In the genomic region with DNA sequence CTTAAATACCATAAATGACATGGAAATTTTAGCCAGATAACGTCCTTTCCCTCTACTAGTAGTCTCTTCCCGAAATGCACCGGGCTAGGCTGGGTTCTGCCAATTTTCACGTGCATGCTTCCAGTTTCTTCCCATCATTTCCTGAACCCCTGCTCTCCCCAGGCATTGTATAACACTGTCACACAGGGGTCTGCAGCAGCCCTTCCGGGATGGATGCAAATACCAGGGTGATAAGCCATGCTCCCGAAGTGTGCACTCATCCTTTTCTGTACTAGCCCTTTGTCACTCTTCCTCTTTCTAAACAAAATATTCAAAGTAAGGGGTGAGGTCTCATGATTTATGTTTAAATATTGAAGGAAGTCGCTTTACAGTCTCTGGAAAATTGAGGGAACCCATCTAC, we compare ENCODE assay signal across 8 mouse cellular contexts. TPM values are rescaled to one million over a fixed set of nuclear protein-coding genes. Genes with fewer than 3 reads are reported as not detected.
DNase-seq lines count a peak whose midpoint lies in the region; ATAC-seq lines count a peak whose summit lies in the region.

No protein-coding gene starts in this region.

- H3K27me3 ChIP-seq in lung, embryonic 15.5 days, result no peaks in the 10 kb centered on the region; the same call in 1 of the 2 replicates
- H3K27me3 ChIP-seq in embryonic facial prominence, embryonic 15.5 days, result no peaks in the 10 kb centered on the region
- H3K27me3 ChIP-seq in intestine, embryonic 16.5 days (replicated peaks; ENCODE audit: control insufficient read depth, insufficient read depth, low read length), result no peaks in the 10 kb centered on the region
- H3K27me3 ChIP-seq in neural tube, embryonic 15.5 days (replicated peaks), result no peaks in the 10 kb centered on the region

- no peaks in the 10 kb centered on the region for H3K9me3 ChIP-seq in lung, embryonic 15.5 days
- H3K9me3 ChIP-seq in embryonic facial prominence, embryonic 15.5 days (replicated peaks), result no peaks in the 10 kb centered on the region
- H3K9me3 ChIP-seq in intestine, embryonic 16.5 days (ENCODE audit: control insufficient read depth, low read length), result no peaks in the 10 kb centered on the region
- H3K9me3 ChIP-seq in neural tube, embryonic 15.5 days (replicated peaks), result no peaks in the 10 kb centered on the region

- DNase-seq in lung, postnatal 10 days, result no peak
- no peak for DNase-seq in layer of hippocampus, postnatal 36 days
- DNase-seq in thymus, postnatal 0 days (ENCODE audit: low spot score), result no peak
- no peak for DNase-seq in urinary bladder, postnatal 36 days (ENCODE audit: low spot score in 2 of 2)

- ATAC-seq in lung, embryonic 15.5 days (ENCODE audit: borderline replicate concordance, extremely low read depth, low FRiP score, low TSS enrichment), result no peak
- no peak for ATAC-seq in embryonic facial prominence, embryonic 15.5 days (ENCODE audit: insufficient number of reproducible peaks, low FRiP score, low TSS enrichment, low read depth)
- no peak for ATAC-seq in intestine, embryonic 16.5 days
- no peak for ATAC-seq in neural tube, embryonic 15.5 days (ENCODE audit: low FRiP score)

- 45% methylated on average over 7 of the region's 7 CpGs for WGBS in lung, embryonic 15.5 days
- WGBS in embryonic facial prominence, embryonic 15.5 days, result 62% methylated on average over 7 of the region's 7 CpGs
- WGBS in intestine, embryonic 16.5 days, result 56% methylated on average over 7 of the region's 7 CpGs
- 50% methylated on average over 7 of the region's 7 CpGs for WGBS in neural tube, embryonic 15.5 days

- peak overlapping the region; percentile 89 for H3K9ac ChIP-seq in lung, embryonic 15.5 days
- peak overlapping the region; percentile 91; the same call in 1 of the 2 replicates for H3K9ac ChIP-seq in embryonic facial prominence, embryonic 15.5 days
- H3K9ac ChIP-seq in intestine, embryonic 16.5 days (ENCODE audit: low read depth, low read length), result peak overlapping the region; percentile 97
- H3K9ac ChIP-seq in neural tube, embryonic 15.5 days (replicated peaks), result peak overlapping the region; percentile 99

- peaks cover 14% of the 10 kb centered on the region for H3K4me1 ChIP-seq in lung, embryonic 15.5 days
- H3K4me1 ChIP-seq in embryonic facial prominence, embryonic 15.5 days, result peaks cover 19% of the 10 kb centered on the region
- H3K4me1 ChIP-seq in intestine, embryonic 16.5 days (ENCODE audit: control insufficient read depth, insufficient read depth, low read length), result peaks cover 9% of the 10 kb centered on the region
- peaks cover 39% of the 10 kb centered on the region for H3K4me1 ChIP-seq in neural tube, embryonic 15.5 days

- H3K27ac ChIP-seq in lung, embryonic 15.5 days, result no peak overlapping the region
- no peak overlapping the region for H3K27ac ChIP-seq in embryonic facial prominence, embryonic 15.5 days (replicated peaks)
- H3K27ac ChIP-seq in intestine, embryonic 16.5 days (ENCODE audit: low read length), result no peak overlapping the region
- peak overlapping the region; percentile 95; the same call in 1 of the 2 replicates for H3K27ac ChIP-seq in neural tube, embryonic 15.5 days (replicated peaks)

- peak overlapping the region; percentile 63 for H3K4me2 ChIP-seq in lung, embryonic 15.5 days
- H3K4me2 ChIP-seq in embryonic facial prominence, embryonic 15.5 days (replicated peaks), result peak overlapping the region; percentile 75
- peak overlapping the region; percentile 84 for H3K4me2 ChIP-seq in intestine, embryonic 16.5 days (ENCODE audit: low read depth, low read length)
- peak overlapping the region; percentile 69 for H3K4me2 ChIP-seq in neural tube, embryonic 15.5 days

- H3K4me3 ChIP-seq in lung, embryonic 15.5 days, result peak overlapping the region; percentile 80
- peak overlapping the region; percentile 90 for H3K4me3 ChIP-seq in embryonic facial prominence, embryonic 15.5 days (replicated peaks)
- peak overlapping the region; percentile 97 for H3K4me3 ChIP-seq in intestine, embryonic 16.5 days (ENCODE audit: low read length)
- H3K4me3 ChIP-seq in neural tube, embryonic 15.5 days (replicated peaks), result peak overlapping the region; percentile 92

- H3K36me3 ChIP-seq in lung, embryonic 15.5 days, result no peaks in the 10 kb centered on the region
- no peaks in the 10 kb centered on the region for H3K36me3 ChIP-seq in embryonic facial prominence, embryonic 15.5 days
- no peaks in the 10 kb centered on the region for H3K36me3 ChIP-seq in intestine, embryonic 16.5 days (ENCODE audit: control insufficient read depth, insufficient read depth, low read length)
- H3K36me3 ChIP-seq in neural tube, embryonic 15.5 days, result no peaks in the 10 kb centered on the region

RNA-seq across cellular contexts. Expression of gene Ccnj, which starts 0.9 kb away (rescaled TPM):
- 15.1 and 15.2 TPM in 2 replicates for polyA plus RNA-seq in lung, embryonic 15.5 days (2015; fragmentation: Nextera tagmentation; extraction: Ambion mirVana)
- 11.1 TPM in 2 replicates for polyA plus RNA-seq in embryonic facial prominence, embryonic 15.5 days (2015; fragmentation: Nextera tagmentation; extraction: Ambion mirVana)
- polyA plus RNA-seq in intestine, embryonic 16.5 days (2015; fragmentation: Nextera tagmentation; extraction: Ambion mirVana), result 6.2 and 7.8 TPM in 2 replicates
- polyA plus RNA-seq in neural tube, embryonic 15.5 days (2015; fragmentation: Nextera tagmentation; extraction: Ambion mirVana), result 14.3 and 15.1 TPM in 2 replicates
- 1 to 10 TPM; 7.8 to 7.9 TPM for total RNA-seq in layer of hippocampus, postnatal 36 days (2021)
- polyA plus RNA-seq in thymus, postnatal 0 days (2015; fragmentation: Nextera tagmentation; extraction: Ambion mirVana), result 7.6 and 8.7 TPM in 2 replicates
